Mouse (Mus musculus): ENCODE data around the gene Gpc6. TPM values are rescaled to one million over a fixed set of nuclear protein-coding genes. Genes with fewer than 3 reads are reported as not detected.
A peak's percentile ranks its signal among the peaks of the same experiment; 100 is the strongest.

Gpc6 gene
- total and polyA plus RNA-seq, 3 experiments, result 5.1 to 12.2 (median 9.5) TPM

DNA sequence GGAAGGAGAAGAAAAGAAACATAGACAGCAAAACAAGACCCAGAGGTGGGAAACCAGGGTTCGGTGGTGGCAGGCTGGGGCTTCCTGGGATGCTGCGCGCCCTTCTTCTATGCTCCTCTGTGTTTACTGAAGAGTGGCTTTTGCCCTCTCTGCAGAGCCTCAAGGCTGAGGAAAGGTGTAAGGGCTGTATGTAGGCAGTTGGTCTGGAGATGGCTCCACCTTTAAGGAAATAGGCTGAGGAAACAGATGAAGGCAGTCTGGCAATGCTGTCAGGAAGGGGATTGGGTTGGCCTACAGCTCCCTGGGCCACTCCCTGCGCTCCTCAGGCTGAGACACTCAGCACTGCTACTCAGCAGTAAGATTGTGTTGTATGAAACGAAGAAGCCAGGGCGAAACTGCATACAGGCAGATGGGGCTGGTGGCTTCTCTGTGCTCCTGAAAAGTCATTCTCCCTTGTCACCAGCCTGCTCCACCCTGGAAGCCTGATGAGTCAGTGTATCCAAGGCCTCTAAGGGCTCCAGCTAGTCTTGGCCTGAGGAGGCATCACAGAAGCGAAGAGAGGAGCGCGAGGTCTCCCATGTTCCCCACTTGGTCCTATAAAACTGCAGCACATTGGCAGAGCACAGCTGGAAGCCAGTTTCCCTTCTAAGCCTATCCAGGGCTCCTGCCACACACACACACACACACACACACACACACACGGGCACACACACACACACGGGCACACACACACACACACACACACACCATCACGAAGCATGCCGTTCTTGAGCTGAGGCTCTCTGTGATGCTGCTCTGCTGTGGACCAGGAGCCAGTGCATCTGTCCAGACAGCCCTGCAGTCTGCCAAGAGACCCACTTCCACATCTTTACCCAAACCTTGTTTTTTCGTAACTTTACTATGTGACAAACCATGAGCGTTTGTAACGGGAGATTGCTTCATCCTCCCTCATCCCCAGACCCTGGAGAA, 1006.0 kb downstream of the Gpc6 start:
- DNase-seq, result peak; percentile 46

DNA sequence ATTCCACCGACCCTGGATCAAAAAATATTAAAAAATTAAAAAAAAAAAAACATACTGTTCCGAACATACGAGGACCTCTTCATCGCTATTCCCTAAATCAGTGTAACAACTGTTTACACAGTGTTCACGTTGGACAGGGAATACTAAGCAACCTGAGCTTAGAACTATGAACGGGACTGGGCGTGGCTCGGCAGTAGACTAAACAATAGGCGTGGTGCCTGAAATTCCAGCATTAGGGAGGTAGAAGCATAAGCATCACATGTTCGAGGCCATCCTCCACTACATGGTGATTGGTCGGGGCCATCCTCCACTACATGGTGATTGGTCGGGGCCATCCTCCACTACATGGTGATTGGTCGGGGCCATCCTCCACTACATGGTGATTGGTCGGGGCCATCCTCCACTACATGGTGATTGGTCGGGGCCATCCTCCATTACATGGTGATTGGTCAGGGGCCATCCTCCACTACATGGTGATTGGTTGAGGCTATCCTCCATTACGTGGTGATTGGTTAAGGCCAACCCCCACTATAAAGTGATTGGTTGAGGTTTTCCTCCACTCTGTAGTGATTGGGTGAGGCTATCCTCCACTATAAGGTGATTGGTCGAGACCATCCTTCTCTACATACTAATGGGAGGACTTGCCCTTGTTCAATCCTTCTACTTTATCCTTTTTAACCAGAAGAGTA, 1007.2 kb downstream of the Gpc6 start:
- DNase-seq, result no peak

DNA sequence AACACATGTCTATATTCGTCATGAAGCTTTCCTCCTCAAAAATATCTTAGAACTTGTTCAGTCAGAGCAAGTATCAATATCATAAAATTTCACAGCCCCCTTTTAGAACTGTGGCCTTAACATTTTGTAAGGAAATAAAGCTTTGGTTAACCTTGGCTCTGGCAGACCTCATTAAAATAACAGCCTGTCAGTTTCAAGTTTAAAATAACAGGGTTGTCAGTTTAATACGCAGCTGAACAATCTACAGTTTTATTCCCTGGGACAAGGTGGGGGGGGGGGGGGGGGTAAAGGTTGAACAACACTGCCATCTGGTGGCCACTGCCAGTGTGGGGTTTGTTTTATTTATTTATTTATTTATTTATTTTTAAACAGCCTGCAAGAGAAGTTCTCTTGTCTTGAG, 1013.4 kb downstream of the Gpc6 start:
- peak; percentile 39 for DNase-seq

DNA sequence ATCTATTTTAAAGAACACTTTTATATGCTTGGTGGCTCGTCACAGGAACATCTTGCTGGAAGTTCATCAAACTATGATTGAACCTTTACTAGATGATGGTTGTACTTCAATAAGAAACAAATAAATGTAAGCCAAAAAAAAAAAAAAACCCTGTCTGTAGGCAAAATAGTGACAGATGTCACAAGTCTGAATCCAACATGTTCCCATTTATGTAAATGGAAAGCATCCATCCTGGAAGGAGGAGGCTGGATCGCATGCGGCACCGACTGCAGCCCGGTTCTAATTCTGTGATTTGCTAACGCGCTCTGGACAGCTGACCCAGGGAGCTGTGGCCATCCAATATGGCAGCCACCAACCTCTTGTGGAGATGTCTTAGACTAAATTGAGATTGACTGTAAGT, 1014.4 kb downstream of the Gpc6 start:
- no peak for DNase-seq

DNA sequence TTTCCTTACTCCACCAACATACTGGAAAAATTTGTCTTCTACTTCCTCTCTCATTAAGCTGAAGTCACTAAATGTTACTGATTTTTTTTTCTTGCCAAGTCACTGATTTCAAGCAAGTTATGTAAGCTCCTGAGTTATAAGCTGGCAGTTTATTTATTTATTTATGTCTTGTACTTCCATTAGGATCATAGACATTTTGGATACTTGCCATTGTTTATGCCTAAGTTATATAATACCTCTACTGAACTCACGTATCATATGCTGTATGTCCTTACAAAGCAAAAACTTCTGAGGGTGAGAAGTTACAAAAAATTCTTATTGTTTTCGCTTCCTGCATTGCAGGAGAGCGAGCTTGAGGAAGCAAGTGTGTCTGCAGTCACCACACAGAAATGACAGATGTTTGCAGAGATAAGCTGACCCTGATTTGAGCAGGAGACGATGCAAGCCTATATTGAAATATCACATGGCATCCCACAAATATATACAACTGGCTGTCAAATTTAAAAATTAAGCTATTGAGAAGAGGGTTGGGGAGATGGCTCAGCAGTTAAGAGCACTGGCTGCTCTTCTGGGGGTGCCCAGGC, 1020.9 kb downstream of the Gpc6 start:
- no peak for DNase-seq

DNA sequence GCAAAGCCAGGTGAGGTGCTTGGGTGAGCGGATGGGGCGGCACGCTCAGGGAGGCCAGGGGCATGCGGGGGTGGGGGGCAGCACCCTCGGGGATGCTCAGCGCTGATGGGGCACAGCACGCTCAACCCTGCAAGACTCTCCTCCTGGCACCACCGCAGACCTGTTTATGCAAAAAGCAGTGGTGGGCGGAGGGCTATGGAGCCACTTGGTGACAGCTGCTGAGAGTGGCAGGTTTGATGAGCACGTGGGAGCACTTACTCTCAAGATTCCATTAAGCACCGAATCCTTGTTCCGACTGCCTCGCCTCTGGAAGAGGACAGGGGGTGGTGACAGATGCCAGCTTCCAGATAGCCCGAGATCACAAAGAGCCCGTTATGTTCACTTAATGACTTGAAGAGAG, 1026.2 kb downstream of the Gpc6 start:
- no peak for DNase-seq

DNA sequence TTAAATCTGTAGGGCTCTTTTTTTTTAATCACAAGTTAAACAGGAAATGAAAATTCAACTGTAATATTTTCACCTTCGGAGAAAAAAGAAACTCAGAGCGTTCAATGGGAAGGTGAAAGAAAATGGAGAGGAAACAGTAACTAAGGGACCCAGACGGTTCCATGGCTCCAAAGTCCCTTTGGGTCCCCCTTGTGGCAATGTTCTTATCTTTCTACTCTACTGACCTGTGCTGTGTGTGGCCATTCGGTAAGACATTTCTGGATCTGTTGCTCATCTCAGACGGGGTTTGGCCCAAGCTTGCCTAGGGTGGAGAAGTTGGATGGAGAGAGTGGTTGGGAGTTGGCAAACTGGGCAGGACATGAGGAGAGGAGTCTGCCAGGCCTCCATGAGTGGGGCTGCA, 1026.6 kb downstream of the Gpc6 start:
- no peak for DNase-seq

DNA sequence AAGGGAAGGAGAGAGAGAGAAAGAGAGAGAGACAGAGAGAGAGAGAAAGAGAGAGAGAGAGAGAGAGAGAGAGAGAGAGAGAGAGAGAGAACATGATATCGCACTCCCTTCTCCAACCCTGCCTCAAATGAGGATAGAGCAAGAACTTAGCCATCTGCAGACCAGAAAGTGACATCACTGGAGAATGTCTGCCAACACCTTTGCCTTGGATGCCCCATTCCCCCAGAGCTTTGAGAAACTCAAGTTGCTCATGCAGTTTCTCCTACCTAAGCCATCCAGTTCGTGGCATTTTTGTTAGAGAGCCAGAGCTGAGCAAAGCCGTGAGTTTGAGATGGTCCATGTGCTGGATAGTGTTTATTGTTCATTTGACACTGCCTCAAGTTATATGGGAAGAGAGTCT, 1030.9 kb downstream of the Gpc6 start:
- no peak for DNase-seq

DNA sequence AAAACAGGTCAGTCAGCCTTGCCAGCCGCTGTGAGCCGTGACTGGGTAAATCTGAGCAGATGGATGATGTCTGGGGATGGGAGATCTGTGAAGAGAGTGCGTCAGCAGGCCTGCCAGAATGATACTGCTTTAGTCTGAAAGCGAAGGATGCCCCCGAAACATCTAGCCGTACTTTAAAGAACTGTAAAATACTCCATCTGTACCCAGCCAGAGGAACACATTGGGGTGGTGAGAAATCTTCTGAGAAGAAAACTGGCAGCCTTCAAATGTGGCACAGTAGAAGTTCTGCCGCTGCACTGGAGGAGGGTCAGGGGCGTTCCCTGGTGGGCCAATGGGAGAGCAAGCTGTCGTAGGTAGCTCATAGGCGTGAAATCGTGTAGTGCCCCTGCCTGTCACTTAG, 1033.3 kb downstream of the Gpc6 start:
- no peak for DNase-seq

DNA sequence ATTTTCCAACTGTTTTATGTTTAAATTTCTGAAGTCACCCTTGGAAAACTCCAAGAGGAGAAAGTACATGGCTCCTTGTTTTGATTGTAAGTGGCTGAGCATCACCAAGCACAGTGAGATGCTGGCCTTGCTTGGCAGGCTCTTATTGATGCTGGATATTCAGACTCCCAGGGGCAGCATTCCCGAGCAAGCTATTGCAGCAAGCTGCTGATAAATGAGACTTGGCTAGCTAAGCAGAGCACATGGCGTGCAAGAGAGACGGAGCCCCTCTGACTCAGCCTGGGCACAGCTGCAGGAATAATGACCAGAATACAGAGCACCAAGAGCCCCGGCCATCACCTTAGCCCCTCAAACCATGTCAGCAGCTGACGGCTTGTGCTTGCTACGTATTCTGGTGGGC, 1036.2 kb downstream of the Gpc6 start:
- DNase-seq, result no peak

DNA sequence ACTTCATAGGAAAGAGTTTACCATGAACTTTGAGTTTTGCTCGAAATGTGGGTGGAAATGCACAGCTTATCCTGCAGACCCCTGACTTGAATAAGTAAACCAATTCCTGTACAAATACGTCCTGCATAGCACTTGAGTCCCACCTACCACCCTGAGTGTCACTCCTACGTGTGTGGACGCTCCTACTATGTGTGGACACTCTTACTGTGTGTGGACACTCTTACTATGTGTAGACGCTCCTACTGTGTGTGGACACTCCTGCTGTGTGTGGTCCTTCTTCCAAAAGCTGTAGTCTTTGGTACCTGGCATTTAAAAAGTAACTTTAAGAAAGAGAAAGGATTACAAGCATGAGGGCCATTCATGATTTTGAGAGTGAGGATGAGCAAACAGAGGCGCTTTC, 1036.7 kb downstream of the Gpc6 start:
- no peak for DNase-seq

DNA sequence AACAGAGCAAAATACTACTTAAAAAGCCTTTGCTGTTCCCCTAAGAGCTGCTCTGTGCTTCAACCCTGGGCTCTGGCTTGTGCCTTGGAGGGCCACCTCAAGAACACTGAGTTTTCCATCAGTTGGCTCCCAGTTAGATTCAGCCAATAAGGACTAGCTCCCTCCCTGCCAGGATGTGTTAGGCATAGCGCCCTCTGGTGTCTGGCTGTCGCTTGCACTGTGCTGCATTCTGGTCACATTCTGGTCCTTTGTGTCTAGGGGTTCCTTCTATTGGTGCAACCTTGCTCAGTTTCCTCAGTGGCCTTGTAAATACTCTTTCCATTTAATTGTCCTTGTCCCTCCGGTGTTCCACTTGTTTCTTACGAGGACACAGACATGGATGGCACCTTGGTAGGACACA, 1037.3 kb downstream of the Gpc6 start:
- DNase-seq, result peak; percentile 19

DNA sequence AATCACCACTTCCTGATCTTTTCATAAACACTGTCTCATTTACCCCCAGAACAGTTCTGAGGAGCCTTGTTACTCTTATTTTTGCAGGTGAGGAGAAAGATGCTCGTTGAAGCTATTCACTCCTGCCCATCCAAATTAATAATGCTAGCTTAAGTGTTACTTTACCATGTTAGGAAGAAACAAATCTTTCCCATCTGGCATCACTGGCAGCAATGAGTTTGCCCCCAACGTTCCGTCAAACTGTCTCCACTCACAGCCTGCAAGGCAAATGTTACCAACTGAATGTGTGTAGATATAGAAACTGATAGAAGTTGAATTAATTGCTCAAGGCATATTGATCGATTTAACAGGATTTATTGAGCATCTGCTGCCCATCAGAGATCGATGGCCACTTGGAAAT, 1047.5 kb downstream of the Gpc6 start:
- no peak for DNase-seq

DNA sequence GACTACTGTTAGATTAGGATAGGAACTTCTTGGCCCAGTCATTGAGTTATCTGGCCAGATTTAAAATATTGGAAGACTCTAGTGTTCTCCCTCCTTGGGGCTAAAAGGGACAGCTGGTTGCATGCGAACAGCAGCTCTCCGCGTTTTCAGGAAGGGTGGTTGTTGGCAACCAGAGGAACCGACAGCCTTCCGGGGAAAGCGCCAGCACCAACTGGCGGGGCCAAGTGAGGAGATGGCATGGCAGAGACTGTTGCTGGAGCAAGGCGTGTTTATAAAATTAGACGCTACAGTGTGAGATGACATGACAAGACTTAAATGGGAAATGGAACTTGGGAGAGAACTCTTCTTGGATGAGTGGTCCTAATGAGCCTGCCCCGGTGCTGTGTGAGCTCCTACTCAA, 1056.4 kb downstream of the Gpc6 start:
- no peak for DNase-seq

DNA sequence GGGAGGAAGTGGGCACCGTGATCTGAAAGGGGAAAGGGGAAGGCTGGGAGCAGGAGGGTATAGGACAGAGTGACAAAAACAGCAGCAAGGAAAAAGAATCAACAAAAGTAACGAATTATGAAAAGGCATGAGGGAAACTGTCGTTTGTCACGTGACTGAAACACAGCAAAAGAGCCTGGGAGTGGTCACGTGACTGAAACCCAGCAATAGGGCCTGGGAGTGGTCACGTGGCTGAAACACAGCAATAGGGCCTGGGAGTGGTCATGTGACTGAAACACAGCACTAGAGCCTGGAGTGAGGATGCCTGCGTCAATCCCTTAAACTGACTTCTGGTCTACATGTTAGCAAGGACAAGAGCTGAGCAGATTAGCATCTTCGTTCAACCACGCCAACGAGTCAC, 1063.3 kb downstream of the Gpc6 start:
- no peak for DNase-seq

DNA sequence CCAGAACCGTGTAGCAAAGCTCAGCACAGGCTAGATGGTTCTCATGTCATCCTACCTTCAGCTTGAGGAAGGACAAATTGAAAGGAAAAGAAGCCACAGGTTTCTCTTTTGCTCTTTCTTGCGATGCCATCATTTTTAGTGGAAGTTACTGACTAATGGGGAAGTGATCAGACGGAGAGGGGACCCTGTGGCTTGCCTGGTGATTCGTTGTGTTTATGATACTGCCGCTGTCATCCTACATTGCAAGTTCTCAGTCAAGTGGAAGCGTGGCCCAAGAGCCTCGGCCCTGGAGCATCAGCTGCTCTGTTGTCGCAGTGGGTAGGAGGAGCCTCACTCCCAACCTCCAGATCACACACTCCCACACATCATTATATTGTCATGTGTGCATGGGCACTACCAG, 1065.1 kb downstream of the Gpc6 start:
- no peak for DNase-seq

DNA sequence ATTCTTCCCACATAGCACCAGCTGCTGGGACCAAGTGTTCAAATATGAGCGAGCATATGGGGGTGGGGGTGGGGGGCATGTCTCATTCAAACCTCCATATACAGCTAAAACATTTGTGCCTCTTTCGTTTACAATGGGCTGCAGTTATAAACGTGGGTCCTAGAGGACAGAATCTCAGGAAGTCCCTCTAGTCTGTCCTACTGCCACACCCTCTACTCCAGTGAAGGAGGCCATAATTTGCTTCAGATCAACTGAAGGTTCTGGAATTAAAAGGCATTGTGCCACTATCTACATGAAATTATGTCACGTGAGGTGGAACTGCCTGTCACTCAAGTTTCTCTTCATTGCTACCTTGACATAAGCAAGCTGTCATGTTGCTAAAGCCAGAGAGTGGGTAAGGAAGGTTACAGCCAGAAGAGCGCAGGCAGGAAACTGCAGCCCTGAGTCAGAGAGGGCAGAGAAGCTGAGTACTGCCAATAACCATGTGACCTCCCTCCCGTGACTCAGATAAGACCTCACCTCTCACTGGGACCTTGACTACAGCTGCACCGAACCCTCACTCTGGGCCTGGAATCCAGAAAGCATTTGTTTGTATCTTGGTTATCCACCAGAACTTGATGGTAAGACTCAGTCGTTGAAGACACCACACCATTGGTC, 1067.6 kb downstream of the Gpc6 start:
- peak; percentile 28 for DNase-seq

DNA sequence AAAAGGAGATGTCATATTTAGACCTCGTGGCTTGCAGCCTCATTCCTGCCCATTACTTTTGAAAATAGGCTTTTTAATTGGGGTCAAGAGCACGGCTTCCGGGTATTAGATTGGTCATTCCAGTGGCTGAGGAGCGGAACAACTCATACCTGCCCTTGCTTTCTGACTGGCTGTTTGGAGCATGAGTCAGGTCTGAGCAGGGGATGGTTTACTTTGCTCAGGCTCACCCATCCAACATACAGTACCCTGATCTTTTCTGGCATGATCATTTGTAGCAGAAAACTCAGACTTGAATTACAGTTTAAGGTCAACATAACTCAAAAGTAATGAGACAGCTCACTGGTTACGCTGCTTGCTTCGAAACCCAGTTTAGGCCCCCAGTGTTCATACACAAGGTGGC, 1068.7 kb downstream of the Gpc6 start:
- DNase-seq, result peak; percentile 6

DNA sequence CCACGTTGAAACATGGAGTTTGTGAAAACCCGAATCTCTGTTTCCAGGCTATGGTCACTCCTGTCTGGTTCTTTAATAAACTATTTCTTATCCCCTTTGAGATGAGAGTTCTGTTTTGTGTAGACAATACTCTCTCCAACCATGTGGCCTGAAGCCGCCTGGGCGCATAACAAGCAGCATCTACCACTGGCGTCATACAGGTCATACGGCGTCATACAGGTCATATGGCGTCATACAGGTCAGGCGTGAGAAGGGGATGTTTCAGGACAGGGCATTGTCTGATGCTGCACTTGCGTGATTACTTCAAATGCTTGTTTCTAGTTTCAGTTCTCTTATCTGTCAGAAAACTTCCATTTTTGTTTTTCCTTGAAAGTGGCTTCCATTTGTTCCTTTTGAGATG, 1079.3 kb downstream of the Gpc6 start:
- no peak for DNase-seq

DNA sequence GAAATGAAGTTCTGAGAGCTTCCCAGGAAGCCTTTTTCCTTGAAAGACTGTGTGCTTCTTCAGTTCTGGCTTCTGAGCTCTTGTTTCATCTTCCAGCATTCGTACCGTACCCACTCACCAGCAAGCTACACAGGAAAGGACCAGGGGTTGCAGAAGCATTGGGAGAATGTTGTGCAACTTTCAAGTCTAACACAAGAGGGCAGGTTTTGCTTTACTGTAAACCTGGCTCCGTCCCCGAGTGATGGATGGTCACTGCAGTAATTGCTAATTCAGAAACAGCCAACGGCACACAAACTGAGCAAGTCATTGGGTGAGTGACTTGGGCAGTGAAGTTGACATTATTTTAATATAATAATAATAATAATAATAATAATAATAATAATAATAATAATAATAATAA, 1080.6 kb downstream of the Gpc6 start:
- DNase-seq, result peak; percentile 22

DNA sequence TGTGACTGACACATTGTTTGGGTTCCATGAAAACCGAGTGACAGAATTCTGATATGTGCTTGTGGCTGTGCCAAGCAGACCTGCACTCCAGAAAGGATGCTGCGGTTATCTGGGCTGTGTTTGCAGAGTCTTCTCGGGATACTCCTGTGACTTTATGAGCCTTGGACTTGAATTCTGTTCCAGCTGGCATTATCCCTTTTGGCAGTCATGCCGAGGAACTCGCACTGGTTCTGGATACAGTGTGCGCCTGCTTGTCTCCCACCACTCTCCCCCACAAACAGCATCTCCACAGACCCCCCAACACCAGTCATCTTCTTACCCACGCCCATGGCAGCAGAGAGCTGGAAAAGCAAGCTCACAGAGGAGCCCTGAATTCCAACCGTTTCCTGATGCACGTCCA, 1084.4 kb downstream of the Gpc6 start:
- DNase-seq, result no peak

DNA sequence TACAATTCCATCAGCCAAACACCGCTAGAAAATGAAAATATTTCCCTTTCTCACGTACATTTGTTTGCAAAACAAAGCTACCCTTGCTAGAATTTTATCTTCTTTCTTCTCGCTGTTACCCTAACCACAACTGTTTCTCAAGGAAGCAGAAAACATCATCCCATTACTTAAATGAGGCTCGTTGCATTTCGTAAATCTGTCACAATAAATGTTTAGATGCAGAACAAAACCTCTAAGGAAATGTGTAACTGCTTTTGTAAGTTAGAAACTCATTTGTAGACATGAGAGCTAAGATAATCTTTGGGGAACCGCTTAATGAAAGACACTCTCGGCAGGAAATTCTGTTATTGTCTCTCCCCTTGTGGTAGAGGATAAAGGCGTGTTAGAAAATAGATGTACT, 1088.1 kb downstream of the Gpc6 start:
- no peak for DNase-seq

DNA sequence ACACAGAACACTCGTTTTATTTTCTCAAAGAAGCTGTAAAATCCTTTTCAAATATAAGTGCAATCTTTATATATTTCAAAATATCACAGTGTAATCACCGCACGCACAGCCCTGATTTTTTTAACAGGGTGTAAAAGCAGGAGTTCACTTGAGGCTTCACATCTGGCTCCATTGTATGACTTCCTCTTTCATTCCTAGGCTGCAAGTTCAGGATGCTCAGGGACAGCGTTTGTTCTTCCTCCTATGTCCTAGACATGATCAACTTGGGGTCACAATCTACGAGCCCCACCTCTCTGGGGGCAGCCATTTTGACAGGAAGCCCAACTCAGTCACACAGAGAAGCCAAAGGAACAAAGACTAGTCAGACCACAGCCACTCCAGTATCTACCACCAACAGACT, 1094.2 kb downstream of the Gpc6 start:
- no peak for DNase-seq

Data from adrenal gland, adult 2 months (tissue).